Mouse (Mus musculus) gastrocnemius, adult 2 months (tissue): ENCODE data around the gene Hoxc10. TPM values are rescaled to one million over a fixed set of nuclear protein-coding genes. Genes with fewer than 3 reads are reported as not detected.

Source experiments
- DNase-seq: peaks from one replicate; pipeline ENCODE4 v3.0.0; 2022
- H3K27ac ChIP-seq: fragments of 200-600 bp; 2 replicates; pipeline ENCODE4 v1.8.1; 2022; ENCODE audit warnings: mild to moderate bottlenecking
- H3K4me3 ChIP-seq: fragments of 200-600 bp; 2 replicates; pipeline ENCODE4 v1.8.1; 2022; ENCODE audit warnings: mild to moderate bottlenecking, moderate library complexity
- CTCF ChIP-seq: fragments of 200-600 bp; IDR thresholded peaks from 2 replicates; pipeline ENCODE4 v1.8.1; 2022; ENCODE audit warnings: antibody characterized with exemption, mild to moderate bottlenecking, moderate library complexity
- intact Hi-C: fragments of 180-260 bp; cut with DNase I; formaldehyde crosslinking; loops from one replicate; pipeline ENCODE4 v1.15.1; 2025
- total RNA-seq, 2 experiments: library from RNA; stranded (reverse); gene quantifications; 2 replicates each; pipeline ENCODE4 v1.2.3; 2021

The Hoxc10 gene
- total RNA-seq, 2 experiments from 2014 or later: 72.4 to 84.8 TPM

- intact Hi-C loops: no loop called here
- H3K4me3 ChIP-seq: peak overlapping the region; percentile 66
These were observed 15.7 kb upstream of the Hoxc10 start for GRCm38 (mm10) chr15:102950877-102951276.

GRCm38 (mm10) chr15:102953561-102953960 is 13.0 kb upstream of the Hoxc10 start:
- TF ChIP-seq CTCF: no peak
- H3K27ac ChIP-seq: peak overlapping the region; percentile 96
- DNase-seq: peak; percentile 66
- H3K4me3 ChIP-seq: peak overlapping the region; percentile 87
- intact Hi-C loops: no loop called here

More at GRCm38 (mm10) chr15:102950877-102951276, 15.7 kb upstream of the Hoxc10 start:
- peak overlapping the region; percentile 72 for H3K27ac ChIP-seq
- DNase-seq: no peak
- no peak for TF ChIP-seq CTCF

DNA sequence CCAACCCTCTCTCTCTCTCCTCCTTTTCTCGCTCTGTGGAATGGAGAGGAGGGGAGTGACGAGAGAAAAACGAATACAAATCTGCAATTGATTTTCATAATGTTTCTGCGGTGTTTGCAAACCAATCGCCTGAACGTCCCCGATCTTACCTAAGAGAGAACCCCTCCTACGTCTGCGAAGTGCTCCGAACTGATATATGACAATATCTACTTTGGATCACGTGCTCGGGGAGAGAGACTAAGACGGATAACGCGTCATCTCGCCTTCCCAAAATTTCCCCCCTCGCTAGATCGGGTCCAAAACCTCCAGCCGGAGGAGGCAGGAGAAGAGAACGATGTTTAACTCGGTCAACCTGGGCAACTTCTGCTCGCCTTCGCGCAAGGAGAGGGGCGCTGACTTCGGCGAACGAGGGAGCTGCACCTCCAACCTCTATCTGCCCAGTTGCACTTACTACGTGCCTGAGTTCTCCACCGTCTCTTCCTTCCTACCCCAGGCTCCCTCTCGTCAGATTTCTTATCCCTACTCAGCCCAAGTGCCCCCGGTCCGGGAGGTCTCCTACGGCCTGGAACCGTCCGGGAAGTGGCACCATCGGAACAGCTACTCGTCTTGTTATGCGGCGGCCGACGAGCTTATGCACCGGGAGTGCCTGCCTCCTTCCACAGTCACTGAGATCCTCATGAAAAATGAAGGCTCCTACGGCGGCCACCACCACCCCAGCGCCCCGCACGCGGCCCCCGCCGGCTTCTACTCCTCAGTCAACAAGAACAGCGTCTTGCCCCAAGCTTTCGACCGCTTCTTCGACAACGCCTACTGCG is 12.2 kb upstream of the Hoxc10 start, which contains the start of gene Hoxc11:
Gene Hoxc11 (plus strand): TSS at position 236 of the 815 bp plus-strand sequence.
- TF ChIP-seq CTCF: no peak; the same call in 1 of the 2 replicates
- peak; percentile 66 for DNase-seq
- Histone ChIP-seq H3K4me3 (peak within 1 kb of the TSS; percentile 87), H3K27ac (peak within 1 kb of the TSS; percentile 96)
- intact Hi-C loops: no loop called here

GRCm38 (mm10) chr15:102955007-102955382 is 11.6 kb upstream of the Hoxc10 start:
- Histone ChIP-seq H3K27ac (peak overlapping the region; percentile 96), H3K4me3 (peak overlapping the region; percentile 87)
- DNase-seq: peak; percentile 81
- TF ChIP-seq CTCF: no peak
- intact Hi-C loops: no loop called here

DNA sequence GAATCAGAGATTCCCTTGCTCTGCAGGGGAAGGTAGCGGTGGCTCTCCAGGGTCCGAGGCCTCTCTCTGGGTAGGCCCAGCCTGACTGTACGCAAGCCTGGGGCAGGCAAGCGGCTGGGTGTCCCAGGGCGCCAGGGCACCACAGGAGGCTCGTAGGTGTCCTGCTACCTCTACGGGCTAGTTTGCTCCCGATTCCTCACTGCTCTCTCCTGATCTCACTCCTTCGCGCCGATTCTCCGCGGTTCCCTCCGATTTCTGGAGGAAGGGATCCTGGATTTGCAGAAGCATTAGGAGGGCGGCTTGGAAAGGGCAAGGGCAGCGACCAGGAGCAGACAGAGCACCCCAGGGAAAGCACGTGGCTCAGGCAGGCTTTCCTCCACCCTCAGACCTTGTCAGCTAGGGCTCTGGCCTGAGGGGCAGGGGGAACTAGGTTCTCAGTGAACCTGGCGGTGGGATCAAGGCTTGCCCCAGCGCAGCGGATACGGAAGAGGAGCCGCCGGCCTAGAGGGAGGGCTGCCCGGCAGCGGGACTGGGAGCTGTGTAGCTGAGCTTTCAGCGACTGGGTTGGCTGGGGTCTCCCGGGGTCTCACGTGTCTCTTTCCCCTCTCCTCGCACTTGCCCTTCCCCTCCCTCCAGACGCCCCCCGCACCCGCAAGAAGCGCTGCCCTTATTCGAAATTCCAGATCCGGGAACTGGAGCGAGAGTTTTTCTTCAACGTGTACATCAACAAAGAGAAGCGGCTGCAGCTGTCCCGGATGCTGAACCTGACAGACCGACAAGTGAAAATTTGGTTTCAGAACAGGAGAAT is 10.6 kb upstream of the Hoxc10 start:
- peak overlapping the region; percentile 96 for H3K27ac ChIP-seq
- H3K4me3 ChIP-seq: peak overlapping the region; percentile 87
- DNase-seq: peak; percentile 74
- TF ChIP-seq CTCF: no peak
- intact Hi-C loops: no loop called here

GRCm38 (mm10) chr15:102956906-102957305 is 9.7 kb upstream of the Hoxc10 start:
- Histone ChIP-seq H3K27ac (peak overlapping the region; percentile 96), H3K4me3 (peak overlapping the region; percentile 87)
- intact Hi-C loops: no loop called here
- TF ChIP-seq CTCF: no peak
- DNase-seq: peak; percentile 34

GRCm38 (mm10) chr15:102959663-102960191 is 6.9 kb upstream of the Hoxc10 start:
- TF ChIP-seq CTCF: no peak
- H3K4me3 ChIP-seq: peak overlapping the region; percentile 93
- peak overlapping the region; percentile 99 for H3K27ac ChIP-seq
- DNase-seq: peak; percentile 38
- intact Hi-C loops: no loop called here

GRCm38 (mm10) chr15:102961728-102962127 is 4.9 kb upstream of the Hoxc10 start:
- intact Hi-C loops: no loop called here
- peak; percentile 67 for DNase-seq
- peak overlapping the region; percentile 93 for H3K4me3 ChIP-seq
- no peak for TF ChIP-seq CTCF
- H3K27ac ChIP-seq: peak overlapping the region; percentile 99

GRCm38 (mm10) chr15:102962492-102962891 is 4.1 kb upstream of the Hoxc10 start:
- H3K27ac ChIP-seq: peak overlapping the region; percentile 99
- peak overlapping the region; percentile 93 for H3K4me3 ChIP-seq
- intact Hi-C loops: no loop called here
- TF ChIP-seq CTCF: no peak
- peak; percentile 50 for DNase-seq

DNA sequence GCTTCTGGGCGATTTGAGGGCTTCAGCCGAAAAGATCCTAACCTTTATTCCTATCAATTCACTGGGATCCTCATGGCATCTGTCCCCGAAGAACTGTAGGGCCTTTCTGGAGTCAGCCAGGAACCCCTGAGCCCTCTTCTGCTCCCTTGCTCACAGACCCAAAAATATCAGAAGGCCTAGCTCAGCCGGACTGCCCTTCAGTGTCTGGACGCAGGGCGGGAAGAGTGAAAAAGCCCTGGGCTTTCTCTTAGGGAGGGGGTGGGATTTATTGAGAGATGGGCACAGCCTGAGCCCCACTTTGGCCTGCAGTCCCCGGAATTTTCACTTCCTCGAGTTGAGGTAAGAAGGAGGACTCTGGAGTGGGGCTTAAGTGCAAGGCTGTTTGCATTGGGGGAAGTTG is 3.3 kb upstream of the Hoxc10 start:
- no peak for TF ChIP-seq CTCF
- peak overlapping the region; percentile 99 for H3K27ac ChIP-seq
- peak overlapping the region; percentile 93 for H3K4me3 ChIP-seq
- peak; percentile 62 for DNase-seq
- intact Hi-C loops: no loop called here

DNA sequence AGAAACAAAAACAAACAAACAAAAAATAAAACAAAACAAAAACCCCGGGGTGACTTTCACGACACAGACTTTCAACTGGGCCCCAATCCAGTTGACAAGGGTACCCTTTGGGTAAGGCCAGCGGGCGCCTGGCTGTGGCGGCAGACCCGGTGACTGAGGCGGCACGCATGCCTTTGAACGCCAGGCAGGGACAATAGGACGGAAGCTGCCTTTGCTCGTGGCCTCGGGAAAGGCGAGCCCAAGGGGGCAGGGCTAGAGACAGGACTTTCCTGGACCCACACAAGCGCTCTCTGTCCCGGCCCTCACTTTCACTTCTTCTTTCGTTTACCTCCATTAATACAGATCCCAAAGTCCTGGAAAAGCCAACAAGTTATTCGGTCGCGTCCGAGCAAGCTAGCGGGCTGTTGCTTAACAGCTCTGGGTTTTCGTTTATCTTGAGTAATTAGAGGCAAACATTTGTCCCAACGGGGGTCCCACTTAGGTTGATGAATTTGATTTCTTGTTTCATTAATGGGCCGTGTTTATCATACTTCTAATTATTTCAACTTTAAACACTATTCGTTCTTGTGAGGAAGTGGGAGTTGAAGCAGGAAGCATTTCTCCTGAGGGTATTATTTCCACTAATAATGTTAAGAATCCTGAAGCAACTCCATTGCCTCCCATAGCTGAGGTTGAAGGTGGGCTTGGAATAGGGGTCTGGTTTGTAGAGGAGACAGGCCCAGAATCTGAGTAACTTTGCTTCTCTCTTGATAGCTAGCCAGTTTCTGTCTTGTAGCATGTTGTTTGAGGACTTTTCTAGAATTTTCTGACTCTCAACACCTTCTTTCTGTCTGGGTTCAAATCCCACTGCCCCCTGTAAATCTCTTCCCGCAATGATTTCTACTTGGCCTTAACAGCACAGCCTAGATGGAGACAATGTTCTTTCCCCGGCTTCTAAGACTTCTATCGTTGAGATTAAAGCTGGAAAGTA is 2.6 kb upstream of the Hoxc10 start:
- intact Hi-C loops: no loop called here
- H3K27ac ChIP-seq: peak overlapping the region; percentile 99
- peak overlapping the region; percentile 93 for H3K4me3 ChIP-seq
- TF ChIP-seq CTCF: no peak
- peak; percentile 87 for DNase-seq
